Mouse (Mus musculus) intestine, embryonic 16.5 days (tissue): ENCODE results near the gene Gm20390. TPM values are rescaled to one million over a fixed set of nuclear protein-coding genes. Genes with fewer than 3 reads are reported as not detected.

Experiments
- ATAC-seq: fragments of 200-750 bp; cut with Nextera tagmentation; 2 replicates; pipeline ENCODE4 v1.8.0; 2017; ENCODE audit warnings: moderate TSS enrichment, moderate library complexity
- H3K27ac ChIP-seq: fragments of 300-500 bp; sonication (generic); 2 replicates; pipeline ENCODE4 v1.5.1; 2014; ENCODE audit warnings: mild to moderate bottlenecking, low read length
- H3K27me3 ChIP-seq: fragments of 300-500 bp; sonication (generic); replicated peaks from 2 replicates; pipeline ENCODE4 v1.6.1; 2014; ENCODE audit warnings: low read length, control low read depth, mixed read lengths; ENCODE audit not compliant: control insufficient read depth, insufficient read depth
- H3K36me3 ChIP-seq: fragments of 300-500 bp; sonication (generic); 2 replicates; pipeline ENCODE4 v1.6.1; 2014; ENCODE audit warnings: low read length, control low read depth; ENCODE audit not compliant: control insufficient read depth, insufficient read depth
- H3K4me1 ChIP-seq: fragments of 300-500 bp; sonication (generic); 2 replicates; pipeline ENCODE4 v1.6.1; 2014; ENCODE audit warnings: low read length, control low read depth, mixed read lengths; ENCODE audit not compliant: control insufficient read depth, insufficient read depth
- H3K4me2 ChIP-seq: fragments of 300-500 bp; sonication (generic); 2 replicates; pipeline ENCODE4 v1.6.1; 2014; ENCODE audit warnings: low read depth, low read length, control low read depth
- H3K4me3 ChIP-seq: fragments of 300-500 bp; sonication (generic); 2 replicates; pipeline ENCODE4 v1.5.1; 2014; ENCODE audit warnings: mild to moderate bottlenecking, low read length
- H3K9ac ChIP-seq: fragments of 300-500 bp; sonication (generic); 2 replicates; pipeline ENCODE4 v1.6.1; 2014; ENCODE audit warnings: low read depth, low read length
- H3K9me3 ChIP-seq: fragments of 300-500 bp; sonication (generic); 2 replicates; pipeline ENCODE4 v1.6.1; 2016; ENCODE audit warnings: low read length, control low read depth; ENCODE audit not compliant: control insufficient read depth
- WGBS: fragments of 180-500 bp; shearing (Covaris S2); extraction: QIAGEN DNeasy Blood & Tissue Kit; methylation state at CpG from one replicate; pipeline ENCODE4 v1.1.7; 2014; 5-methylcytosine and 5-hydroxymethylcytosine counted together
- polyA plus RNA-seq: library from polyadenylated mRNA; unstranded; fragments of >200 nt; fragmentation: Nextera tagmentation; extraction: Ambion mirVana; gene quantifications from 2 replicates; pipeline ENCODE4 v1.2.1, GENCODE M21; 2015

The Gm20390 gene
- polyA plus RNA-seq, 1 experiment from 2014 or later: 469 TPM

- Histone ChIP-seq H3K4me3 (no peak overlapping the region), H3K36me3 (peaks cover 8% of the 10 kb centered on the region), H3K4me1 (peaks cover 3% of the 10 kb centered on the region), H3K9ac (no peak overlapping the region), H3K9me3 (no peaks in the 10 kb centered on the region), H3K27me3 (no peaks in the 10 kb centered on the region), H3K4me2 (no peak overlapping the region), H3K27ac (no peak overlapping the region)
- ATAC-seq: no peak
- 92% methylated on average over 6 of the region's 6 CpGs for WGBS
Observed at GRCm38 (mm10) chr11:93969171-93969570, 1.1 kb upstream of the Gm20390 start.

DNA sequence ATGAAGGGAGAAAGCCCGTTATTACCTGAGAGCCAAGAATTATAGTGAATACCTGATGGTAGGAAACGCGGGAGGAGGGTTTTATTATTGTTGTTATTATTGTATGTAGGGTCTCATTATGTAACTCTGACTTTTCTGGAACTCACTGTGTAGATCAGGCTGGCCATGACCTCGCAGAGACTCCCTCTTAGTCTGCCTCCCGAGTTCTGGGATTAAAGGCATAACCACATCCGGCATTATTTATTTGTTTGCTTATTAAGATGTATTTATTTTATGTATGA is 695 bp upstream of the Gm20390 start:
- H3K4me2 ChIP-seq: peak overlapping the region; percentile 46
- no peaks in the 10 kb centered on the region for H3K9me3 ChIP-seq
- peaks cover 8% of the 10 kb centered on the region for H3K36me3 ChIP-seq
- ATAC-seq: no peak
- WGBS: 39% methylated on average over 6 of the region's 6 CpGs
- no peaks in the 10 kb centered on the region for H3K27me3 ChIP-seq
- peak overlapping the region; percentile 35 for H3K27ac ChIP-seq
- peak overlapping the region; percentile 54 for H3K9ac ChIP-seq
- H3K4me3 ChIP-seq: peak overlapping the region; percentile 76
- peaks cover 3% of the 10 kb centered on the region for H3K4me1 ChIP-seq

DNA sequence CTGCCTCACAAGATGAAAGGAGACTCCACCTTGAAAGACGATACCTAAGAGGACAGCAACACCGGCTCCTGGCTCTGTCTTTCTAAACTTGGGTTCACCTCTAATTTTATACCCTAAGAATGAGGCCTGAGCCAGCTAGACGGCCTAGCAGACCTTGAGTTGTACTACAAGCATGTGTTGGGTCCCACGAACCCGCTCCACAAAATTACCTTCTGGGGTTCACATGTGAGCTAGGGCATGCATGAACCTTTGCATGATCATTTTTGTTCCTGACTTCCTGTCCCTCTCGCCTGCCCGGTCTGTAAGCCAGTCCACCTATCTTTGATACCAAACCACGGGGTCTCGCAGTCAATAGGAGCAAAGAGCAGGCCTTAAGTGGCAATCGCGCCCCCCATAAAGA is 712 bp downstream of the Gm20390 start:
- peak overlapping the region; percentile 72 for H3K4me2 ChIP-seq
- H3K4me1 ChIP-seq: peaks cover 3% of the 10 kb centered on the region
- peak overlapping the region; percentile 76 for H3K4me3 ChIP-seq
- no peaks in the 10 kb centered on the region for H3K27me3 ChIP-seq
- 3% methylated on average over 11 of the region's 11 CpGs for WGBS
- H3K27ac ChIP-seq: peak overlapping the region; percentile 63
- ATAC-seq: peak; percentile 17; the same call in 1 of the 2 replicates
- peak overlapping the region; percentile 73 for H3K9ac ChIP-seq
- H3K36me3 ChIP-seq: peaks cover 8% of the 10 kb centered on the region
- H3K9me3 ChIP-seq: no peaks in the 10 kb centered on the region

DNA sequence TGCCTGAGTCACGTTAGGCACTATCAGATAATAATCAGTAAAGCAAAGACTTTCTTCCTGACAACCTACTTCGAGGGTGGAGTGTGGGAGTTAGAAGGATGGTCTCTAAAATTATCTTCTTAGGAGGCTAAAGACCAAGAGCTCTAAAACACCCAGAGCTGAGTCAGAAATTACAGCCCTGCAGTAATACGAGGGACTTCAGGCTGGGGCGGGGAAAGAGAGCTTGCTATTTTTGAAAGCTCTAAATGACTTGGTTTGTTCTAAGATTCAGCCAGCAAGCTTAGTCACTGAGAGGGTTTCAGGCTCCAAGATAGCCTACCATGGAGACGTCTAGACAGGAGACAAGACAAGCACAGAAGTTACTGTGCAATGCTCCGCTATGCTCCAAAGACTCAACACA is 2.7 kb downstream of the Gm20390 start:
- Histone ChIP-seq H3K9ac (no peak overlapping the region), H3K4me1 (peaks cover 3% of the 10 kb centered on the region), H3K4me3 (no peak overlapping the region), H3K9me3 (no peaks in the 10 kb centered on the region), H3K4me2 (no peak overlapping the region), H3K27ac (no peak overlapping the region), H3K27me3 (no peaks in the 10 kb centered on the region), H3K36me3 (peaks cover 8% of the 10 kb centered on the region)
- no peak for ATAC-seq
- WGBS: 87% methylated on average over 6 of the region's 6 CpGs

GRCm38 (mm10) chr11:93963013-93963412 is 5.1 kb downstream of the Gm20390 start:
- ATAC-seq: no peak
- H3K4me3 ChIP-seq: no peak overlapping the region
- no peak overlapping the region for H3K27ac ChIP-seq
- no peaks in the 10 kb centered on the region for H3K27me3 ChIP-seq
- no peak overlapping the region for H3K4me2 ChIP-seq
- WGBS: 84% methylated on average over 4 of the region's 4 CpGs
- H3K4me1 ChIP-seq: no peaks in the 10 kb centered on the region
- no peak overlapping the region for H3K9ac ChIP-seq
- no peaks in the 10 kb centered on the region for H3K9me3 ChIP-seq
- H3K36me3 ChIP-seq: peaks cover 12% of the 10 kb centered on the region

DNA sequence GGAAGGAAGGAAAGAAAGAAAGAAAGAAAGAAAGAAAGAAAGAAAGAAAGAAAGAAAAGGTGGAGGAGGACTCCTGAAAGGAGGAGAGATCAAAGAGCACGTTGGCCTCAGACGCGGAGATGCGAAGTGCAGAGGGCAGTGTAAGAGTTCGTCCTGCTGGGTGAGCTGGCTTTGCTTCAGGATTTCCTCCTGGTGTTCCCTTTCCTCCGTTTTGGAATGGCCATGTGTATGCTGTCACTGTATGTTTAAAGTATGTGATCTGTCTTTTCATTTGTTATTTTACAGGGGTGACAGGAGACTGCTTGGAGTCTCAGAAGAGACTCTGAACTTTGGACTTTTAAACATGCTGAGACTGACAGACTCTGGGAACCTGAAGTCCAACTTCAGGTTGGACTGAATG is 6.6 kb downstream of the Gm20390 start:
- Histone ChIP-seq H3K9me3 (no peaks in the 10 kb centered on the region), H3K4me1 (peaks cover 5% of the 10 kb centered on the region), H3K4me3 (no peak overlapping the region), H3K36me3 (peaks cover 12% of the 10 kb centered on the region), H3K9ac (no peak overlapping the region), H3K27ac (no peak overlapping the region), H3K27me3 (no peaks in the 10 kb centered on the region), H3K4me2 (no peak overlapping the region)
- WGBS: 82% methylated on average over 6 of the region's 6 CpGs
- ATAC-seq: no peak

GRCm38 (mm10) chr11:93957746-93958145 is 10.3 kb downstream of the Gm20390 start:
- Histone ChIP-seq H3K9ac (no peak overlapping the region), H3K27me3 (no peaks in the 10 kb centered on the region), H3K4me1 (peaks cover 14% of the 10 kb centered on the region), H3K4me3 (no peak overlapping the region), H3K4me2 (no peak overlapping the region), H3K36me3 (peaks cover 5% of the 10 kb centered on the region), H3K9me3 (no peaks in the 10 kb centered on the region), H3K27ac (no peak overlapping the region)
- 80% methylated on average over 4 of the region's 4 CpGs for WGBS
- ATAC-seq: no peak

GRCm38 (mm10) chr11:93957031-93957555 is 11.0 kb downstream of the Gm20390 start:
- H3K27me3 ChIP-seq: no peaks in the 10 kb centered on the region
- no peak for ATAC-seq
- no peaks in the 10 kb centered on the region for H3K9me3 ChIP-seq
- H3K27ac ChIP-seq: no peak overlapping the region
- no peak overlapping the region for H3K4me2 ChIP-seq
- peaks cover 19% of the 10 kb centered on the region for H3K4me1 ChIP-seq
- 83% methylated on average over 2 of the region's 2 CpGs for WGBS
- no peak overlapping the region for H3K4me3 ChIP-seq
- H3K36me3 ChIP-seq: peaks cover 8% of the 10 kb centered on the region
- H3K9ac ChIP-seq: 0 out of 2 replicates have a peak overlapping the region, but pooled peaks have one; percentile 81

- peak; percentile 36 for ATAC-seq
- Histone ChIP-seq H3K4me2 (peak within 1 kb of the TSS; percentile 81), H3K9me3 (no peaks in the 10 kb centered on the region), H3K27me3 (no peaks in the 10 kb centered on the region), H3K36me3 (peaks cover 8% of the 10 kb centered on the region), H3K27ac (peak within 1 kb of the TSS; percentile 93), H3K4me3 (peak within 1 kb of the TSS; percentile 75), H3K9ac (peak within 1 kb of the TSS; percentile 81), H3K4me1 (peaks cover 19% of the 10 kb centered on the region)
- 4% methylated on average over 6 of the region's 6 CpGs for WGBS
Observed at GRCm38 (mm10) chr11:93956159-93956558, 11.9 kb downstream of the Gm20390 start, which contains the start of gene Nme2. Nme2 (minus strand) TSS chr11:93956259.
